Mouse (Mus musculus): ENCODE data around the gene Smad6. TPM values are rescaled to one million over a fixed set of nuclear protein-coding genes. Genes with fewer than 3 reads are reported as not detected.

The Smad6 gene
- total and polyA plus RNA-seq, 2 experiments from 2014 or later: 1.7 to 11.9 TPM

- H3K4me3 ChIP-seq (ENCODE audit: low read length): no peak overlapping the region
- ATAC-seq: no peak
- H3K9ac ChIP-seq (replicated peaks; ENCODE audit: low read length): no peak overlapping the region
- H3K4me1 ChIP-seq (ENCODE audit: insufficient read depth, low read length): peaks cover 9% of the 10 kb centered on the region; the same call in 1 of the 2 replicates
- H3K27me3 ChIP-seq (ENCODE audit: insufficient read depth, low read length): 0 out of 2 replicates have a peak, but pooled peaks cover 2% of the 10 kb centered on the region
- H3K4me2 ChIP-seq (ENCODE audit: low read depth, low read length): no peak overlapping the region
- 45% methylated on average over 2 of the region's 2 CpGs for WGBS
- H3K27ac ChIP-seq: no peak overlapping the region
- TF ChIP-seq CTCF (IDR thresholded peaks at IDR 0.05; ENCODE audit: low read depth): peak; percentile 40; the same call in 1 of the 2 replicates
- no peaks in the 10 kb centered on the region for H3K36me3 ChIP-seq (ENCODE audit: insufficient read depth, low read length)
- no peak for DNase-seq (ENCODE audit: low spot score)
- H3K9me3 ChIP-seq (ENCODE audit: low read length): no peaks in the 10 kb centered on the region
Observed at GRCm38 (mm10) chr9:64024976-64025375, 3.1 kb upstream of the Smad6 start.

- ATAC-seq (peak; percentile 76), DNase-seq (ENCODE audit: low spot score) (peak; percentile 91)
- Histone ChIP-seq H3K4me2 (ENCODE audit: low read depth, low read length) (peak overlapping the region; percentile 59), H3K4me3 (ENCODE audit: low read length) (peak overlapping the region; percentile 44), H3K36me3 (ENCODE audit: insufficient read depth, low read length) (no peaks in the 10 kb centered on the region), H3K4me1 (ENCODE audit: insufficient read depth, low read length) (peaks cover 14% of the 10 kb centered on the region; the same call in 1 of the 2 replicates), H3K27me3 (ENCODE audit: insufficient read depth, low read length) (peaks cover 15% of the 10 kb centered on the region; the same call in 1 of the 2 replicates), H3K9ac (replicated peaks; ENCODE audit: low read length) (0 out of 2 replicates have a peak overlapping the region, but pooled peaks have one; percentile 30), H3K9me3 (ENCODE audit: low read length) (no peaks in the 10 kb centered on the region), H3K27ac (peak overlapping the region; percentile 66; the same call in 1 of the 2 replicates)
- TF ChIP-seq CTCF (IDR thresholded peaks at IDR 0.05; ENCODE audit: low read depth): no peak
- 2% methylated on average over 49 of the region's 54 CpGs for WGBS
Observed at GRCm38 (mm10) chr9:64022562-64023366, 905 bp upstream of the Smad6 start.

DNA sequence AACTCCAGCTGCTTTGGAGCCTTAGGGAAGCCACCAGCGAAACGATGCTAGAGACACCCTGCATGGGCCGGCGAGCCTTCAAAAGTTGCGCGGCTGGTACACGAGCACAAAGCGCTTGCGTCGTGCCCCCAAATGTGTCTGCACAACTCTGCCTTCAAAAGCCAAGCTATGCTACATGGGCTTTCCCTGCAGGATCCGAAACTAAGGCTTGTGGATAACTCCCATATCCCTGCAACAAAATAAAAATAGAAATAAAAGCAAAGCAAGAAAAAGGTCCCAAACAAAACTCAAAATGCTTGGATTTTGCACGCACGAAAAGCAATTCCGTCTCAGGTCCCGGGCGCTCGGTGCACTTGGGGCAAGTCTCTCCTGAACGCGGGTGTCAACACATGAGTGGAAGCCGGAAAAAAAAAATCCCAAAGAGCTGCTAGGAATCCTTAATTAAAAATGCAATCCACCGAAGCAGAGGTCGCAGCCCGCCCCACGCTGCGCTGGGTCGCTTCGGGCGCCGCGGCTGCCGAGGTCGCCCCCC, 474 bp downstream of the Smad6 start:
- peak overlapping the region; percentile 63 for H3K9ac ChIP-seq (replicated peaks; ENCODE audit: low read length)
- TF ChIP-seq CTCF (IDR thresholded peaks at IDR 0.05; ENCODE audit: low read depth): no peak
- WGBS: under 1% methylated on average over 31 of the region's 32 CpGs
- H3K4me3 ChIP-seq (ENCODE audit: low read length): peak overlapping the region; percentile 44
- no peaks in the 10 kb centered on the region for H3K36me3 ChIP-seq (ENCODE audit: insufficient read depth, low read length)
- peaks cover 15% of the 10 kb centered on the region; the same call in 1 of the 2 replicates for H3K27me3 ChIP-seq (ENCODE audit: insufficient read depth, low read length)
- H3K27ac ChIP-seq: peak overlapping the region; percentile 66; the same call in 1 of the 2 replicates
- H3K4me2 ChIP-seq (ENCODE audit: low read depth, low read length): peak overlapping the region; percentile 59
- peaks cover 14% of the 10 kb centered on the region; the same call in 1 of the 2 replicates for H3K4me1 ChIP-seq (ENCODE audit: insufficient read depth, low read length)
- ATAC-seq (no peak), DNase-seq (ENCODE audit: low spot score) (peak; percentile 18)
- no peaks in the 10 kb centered on the region for H3K9me3 ChIP-seq (ENCODE audit: low read length)

- ATAC-seq (no peak), DNase-seq (ENCODE audit: low spot score) (no peak)
- Histone ChIP-seq H3K9ac (replicated peaks; ENCODE audit: low read length) (peak overlapping the region; percentile 63), H3K27me3 (ENCODE audit: insufficient read depth, low read length) (peaks cover 15% of the 10 kb centered on the region; the same call in 1 of the 2 replicates), H3K4me2 (ENCODE audit: low read depth, low read length) (peak overlapping the region; percentile 59), H3K4me1 (ENCODE audit: insufficient read depth, low read length) (peaks cover 14% of the 10 kb centered on the region; the same call in 1 of the 2 replicates), H3K27ac (peak overlapping the region; percentile 66), H3K9me3 (ENCODE audit: low read length) (no peaks in the 10 kb centered on the region), H3K36me3 (ENCODE audit: insufficient read depth, low read length) (no peaks in the 10 kb centered on the region), H3K4me3 (ENCODE audit: low read length) (peak overlapping the region; percentile 44)
- no peak for TF ChIP-seq CTCF (IDR thresholded peaks at IDR 0.05; ENCODE audit: low read depth)
- under 1% methylated on average over 76 of the region's 89 CpGs for WGBS
Observed at GRCm38 (mm10) chr9:64020606-64021318, 1.1 kb downstream of the Smad6 start.

DNA sequence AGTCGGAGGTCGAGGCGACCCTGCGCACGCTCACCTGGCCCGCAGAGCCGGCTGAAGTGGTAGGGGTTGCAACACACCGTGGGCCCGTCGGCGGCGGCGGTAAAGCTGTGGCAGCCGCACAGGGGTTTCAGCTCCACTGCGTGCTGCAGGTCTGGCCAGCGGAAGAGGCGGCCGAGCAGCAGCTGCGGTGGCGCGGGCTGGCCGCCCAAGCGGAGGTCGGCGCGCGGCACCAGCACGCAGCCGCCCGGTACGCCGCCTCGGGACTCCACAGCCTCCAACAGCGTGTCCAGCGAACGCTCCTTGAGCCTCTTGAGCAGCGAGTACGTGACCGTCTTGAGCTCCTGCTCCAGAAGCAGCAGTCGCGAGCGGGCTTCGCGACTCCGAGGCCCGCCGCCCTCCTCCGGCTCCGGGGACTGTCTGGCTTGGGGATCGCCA, 1.7 kb downstream of the Smad6 start:
- Histone ChIP-seq H3K4me3 (ENCODE audit: low read length) (peak overlapping the region; percentile 44), H3K4me2 (ENCODE audit: low read depth, low read length) (peak overlapping the region; percentile 59), H3K27me3 (ENCODE audit: insufficient read depth, low read length) (peaks cover 15% of the 10 kb centered on the region; the same call in 1 of the 2 replicates), H3K9ac (replicated peaks; ENCODE audit: low read length) (peak overlapping the region; percentile 63), H3K36me3 (ENCODE audit: insufficient read depth, low read length) (no peaks in the 10 kb centered on the region), H3K4me1 (ENCODE audit: insufficient read depth, low read length) (peaks cover 14% of the 10 kb centered on the region; the same call in 1 of the 2 replicates), H3K9me3 (ENCODE audit: low read length) (no peaks in the 10 kb centered on the region), H3K27ac (peak overlapping the region; percentile 66; the same call in 1 of the 2 replicates)
- no peak for ATAC-seq
- under 1% methylated on average over 47 of the region's 50 CpGs for WGBS
- DNase-seq (ENCODE audit: low spot score): peak; percentile 45
- TF ChIP-seq CTCF (IDR thresholded peaks at IDR 0.05; ENCODE audit: low read depth): no peak
